Mouse (Mus musculus) erythroblast, embryonic 14.5 days (primary cell): ENCODE data around the gene Tnfrsf8.
"Not testable (repeated sequence)": the region's sequence is repeated elsewhere in the genome, so short reads cannot be mapped to it uniquely, and the experiment has no call there.

ENCODE experiments used
- GATA1 ChIP-seq: IDR thresholded peaks from 2 replicates; pipeline ENCODE4 v1.6.1; 2012; ENCODE audit warnings: low read length, inconsistent platforms, mixed read lengths
- TAL1 ChIP-seq: IDR thresholded peaks from 3 replicates; pipeline ENCODE4 v1.6.1; 2012; ENCODE audit warnings: low read length, inconsistent platforms, mixed read lengths

- not testable (repeated sequence) for TF ChIP-seq GATA1, TAL1
Observed at GRCm38 (mm10) chr4:145361635-145362034, 46.7 kb upstream of the Tnfrsf8 start.
